Mouse (Mus musculus) thymus, adult 2 months (tissue): Measurements from ENCODE around the gene Nhlrc1.

ENCODE experiments used
- CTCF ChIP-seq: fragments of 200-500 bp; IDR thresholded peaks from 2 replicates; pipeline ENCODE4 v1.5.1; 2012; ENCODE audit warnings: mild to moderate bottlenecking, control low read depth, low read length, moderate library complexity, borderline replicate concordance; ENCODE audit not compliant: control insufficient read depth, poor library complexity, insufficient read depth; ENCODE audit errors: extremely low read depth
- POLR2A ChIP-seq: fragments of 200-500 bp; IDR thresholded peaks from 2 replicates; pipeline ENCODE4 v1.6.1; 2012; ENCODE audit warnings: mild to moderate bottlenecking, low read length, control low read depth, moderate library complexity; ENCODE audit not compliant: control insufficient read depth, poor library complexity, insufficient read depth; ENCODE audit errors: extremely low read depth

DNA sequence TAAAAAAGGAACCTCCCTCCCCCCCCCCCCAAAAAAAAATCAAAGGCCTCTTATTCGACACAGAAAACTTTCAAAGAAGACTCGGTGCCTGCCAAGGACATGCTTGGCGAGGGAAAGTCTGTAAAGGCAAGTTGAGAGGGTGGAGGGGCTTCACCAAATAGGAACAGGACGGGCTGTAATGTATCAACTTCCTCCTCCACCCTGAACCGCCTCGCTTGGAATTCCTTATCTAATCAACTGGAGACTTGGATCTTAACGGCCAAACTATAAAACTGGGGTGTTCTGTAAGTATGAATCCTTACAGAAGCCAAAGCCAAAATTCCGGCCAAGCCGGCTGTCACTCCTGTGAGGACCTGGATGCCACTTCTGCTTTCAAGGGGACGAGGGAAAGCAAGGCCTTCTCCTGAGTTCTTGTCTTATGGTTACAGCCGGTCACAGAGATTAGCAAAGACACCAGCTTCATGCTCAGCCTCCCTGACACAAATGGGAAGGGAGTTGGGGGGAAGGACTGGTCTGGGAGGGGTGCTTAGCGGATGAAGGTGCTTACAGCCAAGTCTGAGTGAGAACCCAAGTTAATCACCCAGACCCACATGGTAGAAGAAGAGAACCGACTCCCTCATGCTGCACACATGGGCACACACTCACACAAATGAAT is 34.7 kb downstream of the Nhlrc1 start:
- no peak for TF ChIP-seq CTCF
- TF ChIP-seq POLR2A, result no peak
